Mouse (Mus musculus) embryonic facial prominence, embryonic 12.5 days (tissue): Measurements from ENCODE around the gene Zmym5. TPM values are rescaled to one million over a fixed set of nuclear protein-coding genes. Genes with fewer than 3 reads are reported as not detected.
"Not testable (repeated sequence)": the region's sequence is repeated elsewhere in the genome, so short reads cannot be mapped to it uniquely, and the experiment has no call there.

Experiments used
- ATAC-seq: fragments of 200-750 bp; cut with Nextera tagmentation; 2 replicates; pipeline ENCODE4 v1.8.0; 2017; ENCODE audit not compliant: insufficient number of reproducible peaks, insufficient read depth, low FRiP score, low TSS enrichment
- H3K27ac ChIP-seq: fragments of 300-500 bp; sonication (generic); 2 replicates; pipeline ENCODE4 v1.5.1; 2016; ENCODE audit warnings: mild to moderate bottlenecking
- H3K27me3 ChIP-seq: fragments of 300-500 bp; sonication (generic); 2 replicates; pipeline ENCODE4 v1.6.1; 2016; ENCODE audit warnings: mild to moderate bottlenecking, moderate library complexity
- H3K36me3 ChIP-seq: fragments of 300-500 bp; sonication (generic); 2 replicates; pipeline ENCODE4 v1.6.1; 2016; ENCODE audit warnings: mild to moderate bottlenecking
- H3K4me1 ChIP-seq: fragments of 300-500 bp; sonication (generic); 2 replicates; pipeline ENCODE4 v1.6.1; 2016
- H3K4me2 ChIP-seq: fragments of 300-500 bp; sonication (generic); replicated peaks from 2 replicates; pipeline ENCODE4 v1.6.1; 2016; ENCODE audit warnings: mild to moderate bottlenecking, moderate library complexity
- H3K4me3 ChIP-seq: fragments of 300-500 bp; sonication (generic); 2 replicates; pipeline ENCODE4 v1.5.1; 2016; ENCODE audit warnings: mild to moderate bottlenecking
- H3K9ac ChIP-seq: fragments of 300-500 bp; sonication (generic); 2 replicates; pipeline ENCODE4 v1.6.1; 2016; ENCODE audit warnings: mild to moderate bottlenecking, moderate library complexity
- H3K9me3 ChIP-seq: fragments of 300-500 bp; sonication (generic); 2 replicates; pipeline ENCODE4 v1.6.1; 2016; ENCODE audit warnings: mild to moderate bottlenecking, moderate library complexity
- WGBS: fragments of 180-500 bp; shearing (Covaris S2); methylation state at CpG from one replicate; pipeline ENCODE4 v1.1.7; 2016; 5-methylcytosine and 5-hydroxymethylcytosine counted together
- polyA plus RNA-seq: library from polyadenylated mRNA; unstranded; fragments of >200 nt; fragmentation: Nextera tagmentation; extraction: Ambion mirVana; gene quantifications from 2 replicates; pipeline ENCODE4 v1.2.1, GENCODE M21; 2016

The Zmym5 gene
- polyA plus RNA-seq, 1 experiment from 2014 or later, result 33.3 TPM

DNA sequence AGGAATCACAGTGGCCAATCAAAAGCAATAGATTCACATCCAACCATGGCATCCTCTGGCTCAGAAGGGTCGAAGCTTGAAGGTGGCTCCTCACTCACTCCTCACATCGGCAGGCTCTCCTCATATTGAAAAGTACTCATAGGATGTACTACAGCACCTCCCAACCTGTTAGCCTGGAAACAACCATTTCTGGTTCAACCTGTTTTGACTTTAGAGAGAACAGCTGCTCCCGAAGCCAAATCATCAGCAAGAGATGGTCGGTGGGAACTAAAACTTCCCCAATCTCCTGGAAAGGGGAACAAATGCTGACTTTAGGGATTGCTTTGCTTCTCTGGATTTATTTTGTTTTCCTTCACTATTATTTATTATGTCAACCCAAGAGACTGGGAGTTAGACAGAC is 5.6 kb upstream of the Zmym5 start:
- peaks cover 7% of the 10 kb centered on the region; the same call in 1 of the 2 replicates for H3K4me1 ChIP-seq
- H3K27me3 ChIP-seq, result no peaks in the 10 kb centered on the region; the same call in 1 of the 2 replicates
- H3K36me3 ChIP-seq, result no peaks in the 10 kb centered on the region
- H3K4me2 ChIP-seq, result no peak overlapping the region
- WGBS, result 68% methylated on average over 4 of the region's 4 CpGs
- H3K9ac ChIP-seq, result no peak overlapping the region
- H3K4me3 ChIP-seq, result no peak overlapping the region
- no peak for ATAC-seq
- H3K9me3 ChIP-seq, result no peaks in the 10 kb centered on the region
- H3K27ac ChIP-seq, result no peak overlapping the region

GRCm38 (mm10) chr14:56816541-56816940 is 5.0 kb upstream of the Zmym5 start:
- Histone ChIP-seq H3K9ac (no peak overlapping the region), H3K27ac (no peak overlapping the region), H3K9me3 (no peaks in the 10 kb centered on the region), H3K4me3 (no peak overlapping the region), H3K27me3 (no peaks in the 10 kb centered on the region; the same call in 1 of the 2 replicates), H3K36me3 (no peaks in the 10 kb centered on the region), H3K4me2 (no peak overlapping the region), H3K4me1 (peaks cover 7% of the 10 kb centered on the region; the same call in 1 of the 2 replicates)
- WGBS, result 87% methylated on average over 4 of the region's 4 CpGs
- ATAC-seq, result no peak

- Histone ChIP-seq H3K27me3 (no peaks in the 10 kb centered on the region; the same call in 1 of the 2 replicates), H3K4me2 (peak overlapping the region; percentile 68), H3K9ac (peak overlapping the region; percentile 84), H3K27ac (peak overlapping the region; percentile 96), H3K4me1 (peaks cover 14% of the 10 kb centered on the region; the same call in 1 of the 2 replicates), H3K36me3 (no peaks in the 10 kb centered on the region), H3K9me3 (no peaks in the 10 kb centered on the region), H3K4me3 (peak overlapping the region; percentile 57)
- WGBS, result under 1% methylated on average over 35 of the region's 35 CpGs
- peak; percentile 29; the same call in 1 of the 2 replicates for ATAC-seq
Measured at GRCm38 (mm10) chr14:56812520-56813036, 1.1 kb upstream of the Zmym5 start.

DNA sequence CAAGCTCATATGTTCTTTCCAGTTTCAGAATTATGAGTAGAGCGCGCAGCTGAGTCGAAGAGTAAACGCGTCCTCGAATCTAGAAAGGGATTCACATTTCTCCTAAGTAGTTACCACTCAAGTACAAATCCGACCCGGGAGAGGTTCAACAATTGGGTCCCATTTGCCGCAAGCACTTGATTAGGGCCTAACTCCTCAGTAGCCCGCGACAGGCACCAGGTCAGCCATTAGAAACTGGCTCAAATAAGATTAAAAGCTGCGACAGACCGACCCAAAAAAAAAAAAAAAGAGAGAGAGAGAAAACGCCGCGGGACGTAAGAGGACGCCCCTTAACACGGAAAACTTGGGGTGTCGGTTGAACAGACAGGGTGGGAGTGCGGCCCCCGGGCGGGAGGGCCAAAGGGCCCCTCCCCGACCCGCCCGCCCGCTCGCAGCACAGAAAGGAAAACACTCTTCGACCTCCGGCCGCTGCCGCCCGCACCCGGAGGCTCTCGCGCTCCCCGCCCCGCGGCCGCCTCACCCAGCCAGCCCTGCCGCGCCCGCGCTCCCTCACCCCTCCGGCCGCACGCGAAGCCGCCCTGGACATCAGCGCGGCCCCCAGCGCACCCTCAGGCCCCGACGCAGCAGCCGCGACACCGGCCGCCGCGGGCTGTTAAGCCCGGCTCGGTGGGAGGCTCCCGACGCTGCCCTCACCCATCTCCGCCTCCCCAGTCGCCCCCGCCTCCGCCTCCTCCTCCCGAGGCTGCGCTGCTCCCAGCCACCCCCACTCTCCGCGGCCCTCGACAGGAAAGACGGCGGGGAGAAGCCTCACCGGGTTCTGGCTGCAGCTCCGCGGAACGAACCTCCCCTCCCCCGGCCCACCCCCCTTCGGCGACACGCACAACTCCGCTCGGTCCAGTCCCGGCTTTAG is 480 bp downstream of the Zmym5 start:
- WGBS, result under 1% methylated on average over 33 of the region's 86 CpGs
- peak overlapping the region; percentile 62 for H3K4me2 ChIP-seq
- peak overlapping the region; percentile 80 for H3K9ac ChIP-seq
- not testable (repeated sequence) for ATAC-seq, H3K9me3 ChIP-seq, H3K27me3 ChIP-seq, H3K36me3 ChIP-seq
- H3K27ac ChIP-seq, result peak overlapping the region; percentile 88
- H3K4me1 ChIP-seq, result peaks cover 14% of the 10 kb centered on the region; the same call in 1 of the 2 replicates
- peak overlapping the region; percentile 69 for H3K4me3 ChIP-seq

- no peaks in the 10 kb centered on the region for H3K9me3 ChIP-seq
- 44% methylated on average over 2 of the region's 2 CpGs for WGBS
- no peaks in the 10 kb centered on the region for H3K4me1 ChIP-seq
- no peak overlapping the region for H3K27ac ChIP-seq
- H3K9ac ChIP-seq, result no peak overlapping the region
- H3K27me3 ChIP-seq, result no peaks in the 10 kb centered on the region
- H3K36me3 ChIP-seq, result peaks cover 48% of the 10 kb centered on the region
- H3K4me3 ChIP-seq, result no peak overlapping the region
- no peak overlapping the region for H3K4me2 ChIP-seq
- no peak for ATAC-seq
Measured at GRCm38 (mm10) chr14:56793243-56793642, 18.3 kb downstream of the Zmym5 start.

DNA sequence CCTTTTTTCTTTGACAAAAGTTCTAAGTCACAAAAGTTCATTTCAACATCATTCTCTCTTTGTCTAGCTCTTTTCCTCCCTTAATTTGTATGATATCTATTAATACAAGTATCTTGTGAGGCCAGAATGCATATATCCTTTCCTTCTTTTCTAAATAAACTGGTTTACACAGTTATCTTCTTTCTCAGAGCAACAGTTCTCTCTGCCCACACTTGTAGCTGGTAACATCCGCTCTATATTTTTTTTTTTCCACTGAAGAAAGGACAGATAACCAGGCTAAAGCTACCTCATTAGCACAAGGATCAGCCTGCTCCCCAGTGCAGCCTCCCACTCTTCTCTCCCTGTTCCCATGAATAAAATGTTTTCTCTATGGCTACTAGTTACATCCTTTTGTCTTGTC is 26.9 kb downstream of the Zmym5 start:
- H3K4me3 ChIP-seq, result no peak overlapping the region
- no peak overlapping the region for H3K27ac ChIP-seq
- H3K9ac ChIP-seq, result no peak overlapping the region
- H3K4me1 ChIP-seq, result no peaks in the 10 kb centered on the region
- H3K4me2 ChIP-seq, result no peak overlapping the region
- H3K27me3 ChIP-seq, result no peaks in the 10 kb centered on the region
- WGBS, result 75% methylated on average over 1 of the region's 1 CpGs
- H3K9me3 ChIP-seq, result no peaks in the 10 kb centered on the region
- no peaks in the 10 kb centered on the region for H3K36me3 ChIP-seq
- no peak for ATAC-seq

DNA sequence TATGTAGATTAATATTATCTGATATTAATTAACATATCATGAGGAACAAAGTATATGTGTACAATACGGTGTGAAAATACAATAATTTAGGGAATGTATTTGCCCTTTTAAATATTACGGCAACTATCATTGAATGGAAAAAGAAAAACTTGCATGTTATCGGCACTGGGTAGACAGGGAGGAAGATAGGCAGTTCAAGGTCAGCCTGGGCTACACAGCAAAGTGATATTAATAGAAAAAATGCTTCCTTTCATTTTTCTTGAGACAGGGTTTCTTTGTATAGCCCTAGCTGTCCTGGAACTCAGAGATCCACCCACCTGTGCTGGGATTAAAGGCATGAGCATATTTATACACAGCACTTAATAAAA is 32.6 kb downstream of the Zmym5 start:
- peak overlapping the region; percentile 96 for H3K27ac ChIP-seq
- ATAC-seq, result no peak
- no peaks in the 10 kb centered on the region for H3K9me3 ChIP-seq
- H3K36me3 ChIP-seq, result no peaks in the 10 kb centered on the region
- H3K9ac ChIP-seq, result 0 out of 2 replicates have a peak overlapping the region, but pooled peaks have one; percentile 90
- H3K4me1 ChIP-seq, result peaks cover 13% of the 10 kb centered on the region; the same call in 1 of the 2 replicates
- peak overlapping the region; percentile 69 for H3K4me2 ChIP-seq
- H3K27me3 ChIP-seq, result no peaks in the 10 kb centered on the region
- H3K4me3 ChIP-seq, result peak overlapping the region; percentile 94
- 43% methylated on average over 3 of the region's 3 CpGs for WGBS

- WGBS, result under 1% methylated on average over 36 of the region's 36 CpGs
Measured at GRCm38 (mm10) chr14:56778200-56778932, 33.1 kb downstream of the Zmym5 start, which contains the start of gene Pspc1. TSS of gene Pspc1 (minus strand) at chr14:56778316.

DNA sequence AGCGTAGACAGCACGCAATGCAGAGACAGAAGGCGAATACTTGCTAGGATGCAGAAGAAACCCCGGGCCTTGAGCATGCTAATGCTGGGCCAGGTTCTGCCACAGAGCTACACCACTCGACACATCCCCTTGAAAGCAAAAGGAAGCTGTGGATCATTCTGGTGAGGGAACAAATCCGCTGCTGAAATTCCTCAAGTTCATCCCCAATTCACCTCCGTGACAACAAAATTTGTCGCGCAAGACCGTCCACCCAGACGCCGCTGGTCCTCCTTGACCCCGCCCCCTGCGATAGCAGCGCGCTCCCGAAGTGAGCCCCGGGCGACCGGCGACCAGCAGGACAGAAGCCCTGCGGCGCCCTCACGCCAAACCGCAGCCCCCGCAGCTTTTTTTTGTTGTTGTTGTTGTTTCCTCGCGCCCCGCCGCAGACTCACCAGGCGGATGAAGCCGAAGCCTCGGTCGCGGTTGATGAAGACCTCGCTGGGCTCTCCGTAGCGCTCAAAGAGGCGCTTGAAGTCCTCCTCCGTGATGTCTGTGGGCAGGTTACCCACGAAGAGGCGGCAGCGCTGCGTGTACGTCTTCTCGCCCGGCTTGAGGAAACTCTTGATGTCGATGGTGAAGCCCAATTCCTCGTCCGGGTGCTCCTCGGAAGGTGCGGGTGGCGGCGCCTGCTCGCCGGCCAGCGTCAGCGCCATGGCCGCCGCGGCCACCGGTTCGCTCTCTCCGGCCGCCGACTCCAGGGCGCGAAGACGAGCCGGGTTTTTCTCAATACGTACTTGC is 34.0 kb downstream of the Zmym5 start:
- peaks cover 13% of the 10 kb centered on the region; the same call in 1 of the 2 replicates for H3K4me1 ChIP-seq
- no peaks in the 10 kb centered on the region for H3K27me3 ChIP-seq
- H3K4me2 ChIP-seq, result peak overlapping the region; percentile 69
- peak overlapping the region; percentile 90 for H3K9ac ChIP-seq
- WGBS, result under 1% methylated on average over 71 of the region's 71 CpGs
- 0 out of 2 replicates have a peak, but pooled peaks have one; percentile 6 for ATAC-seq
- 0 out of 2 replicates have a peak, but pooled peaks cover 3% of the 10 kb centered on the region for H3K36me3 ChIP-seq
- peak overlapping the region; percentile 94 for H3K4me3 ChIP-seq
- no peaks in the 10 kb centered on the region for H3K9me3 ChIP-seq
- H3K27ac ChIP-seq, result peak overlapping the region; percentile 96

More at GRCm38 (mm10) chr14:56778200-56778932, 33.1 kb downstream of the Zmym5 start, which contains the start of gene Pspc1:
- Histone ChIP-seq H3K27me3 (no peaks in the 10 kb centered on the region), H3K27ac (peak within 1 kb of the TSS; percentile 96), H3K4me1 (peaks cover 13% of the 10 kb centered on the region; the same call in 1 of the 2 replicates), H3K4me3 (peak within 1 kb of the TSS; percentile 94), H3K36me3 (no peaks in the 10 kb centered on the region), H3K4me2 (peak within 1 kb of the TSS; percentile 69), H3K9ac (peak within 1 kb of the TSS; percentile 90), H3K9me3 (no peaks in the 10 kb centered on the region)
- ATAC-seq, result peak; percentile 98

- Histone ChIP-seq H3K4me3 (peak overlapping the region; percentile 94), H3K9me3 (no peaks in the 10 kb centered on the region), H3K27ac (no peak overlapping the region), H3K9ac (peak overlapping the region; percentile 90), H3K27me3 (no peaks in the 10 kb centered on the region), H3K36me3 (peaks cover 8% of the 10 kb centered on the region), H3K4me1 (peaks cover 13% of the 10 kb centered on the region; the same call in 1 of the 2 replicates), H3K4me2 (peak overlapping the region; percentile 69)
- ATAC-seq, result no peak
- WGBS, result 32% methylated on average over 11 of the region's 11 CpGs
Measured at GRCm38 (mm10) chr14:56776571-56777238, 34.8 kb downstream of the Zmym5 start.
